Mouse (Mus musculus): ENCODE results near the gene Sntn. TPM values are rescaled to one million over a fixed set of nuclear protein-coding genes. Genes with fewer than 3 reads are reported as not detected.

Sntn gene
- not detected in 2 replicates for polyA plus RNA-seq (2016; fragmentation: Nextera tagmentation; extraction: Ambion mirVana)

DNA sequence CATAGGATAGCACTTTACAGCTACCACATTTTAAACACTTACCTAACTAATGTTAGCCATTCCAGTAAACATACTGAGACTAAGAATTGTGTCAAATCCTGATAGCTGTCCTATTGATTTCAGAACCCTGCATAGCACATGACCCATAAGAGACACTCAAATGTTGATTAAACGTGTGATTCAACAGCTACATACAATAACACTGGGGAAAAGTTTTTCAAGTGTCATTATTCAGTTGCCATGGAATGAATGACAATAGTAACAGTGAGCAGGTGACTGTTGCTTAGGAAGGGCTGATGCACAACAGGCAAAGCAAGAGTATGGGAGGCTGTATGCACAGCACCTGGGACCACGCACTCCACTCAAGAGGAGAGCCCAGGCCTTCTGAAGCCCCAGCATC lies at the start of gene Sntn:
Sntn (plus strand) TSS at position 301 of the 400 bp plus-strand sequence.
- WGBS = 89% methylated on average over 2 of the region's 2 CpGs

GRCm38 (mm10) chr14:13649865-13650264 lies 20.8 kb upstream of the Sntn start:
- H3K4me1 ChIP-seq = peaks cover 3% of the 10 kb centered on the region; the same call in 1 of the 2 replicates
- no peaks in the 10 kb centered on the region for H3K27me3 ChIP-seq
- WGBS = 88% methylated on average over 1 of the region's 1 CpGs
- no peak overlapping the region for H3K4me3 ChIP-seq
- H3K4me2 ChIP-seq (replicated peaks) = no peak overlapping the region
- no peak overlapping the region for H3K9ac ChIP-seq
- H3K9me3 ChIP-seq = no peaks in the 10 kb centered on the region
- no peaks in the 10 kb centered on the region for H3K36me3 ChIP-seq
- no peak overlapping the region for H3K27ac ChIP-seq
- ATAC-seq (ENCODE audit: insufficient number of reproducible peaks, insufficient read depth, low FRiP score, low TSS enrichment) = no peak

More for the DNA sequence above, at the start of gene Sntn:
- no peaks in the 10 kb centered on the region for H3K36me3 ChIP-seq
- H3K27me3 ChIP-seq = no peaks in the 10 kb centered on the region
- H3K9ac ChIP-seq = no peak within 1 kb of the TSS
- H3K27ac ChIP-seq = no peak within 1 kb of the TSS
- no peaks in the 10 kb centered on the region for H3K4me1 ChIP-seq
- H3K4me3 ChIP-seq = no peak within 1 kb of the TSS
- no peak within 1 kb of the TSS for H3K4me2 ChIP-seq (replicated peaks)
- no peak for ATAC-seq (ENCODE audit: insufficient number of reproducible peaks, insufficient read depth, low FRiP score, low TSS enrichment)
- H3K9me3 ChIP-seq = no peaks in the 10 kb centered on the region

GRCm38 (mm10) chr14:13651039-13651438 lies 19.6 kb upstream of the Sntn start:
- no peak overlapping the region for H3K4me2 ChIP-seq (replicated peaks)
- 28% methylated on average over 1 of the region's 1 CpGs for WGBS
- peaks cover 3% of the 10 kb centered on the region; the same call in 1 of the 2 replicates for H3K4me1 ChIP-seq
- no peak overlapping the region for H3K27ac ChIP-seq
- H3K27me3 ChIP-seq = no peaks in the 10 kb centered on the region
- H3K4me3 ChIP-seq = no peak overlapping the region
- H3K9me3 ChIP-seq = no peaks in the 10 kb centered on the region
- no peaks in the 10 kb centered on the region for H3K36me3 ChIP-seq
- H3K9ac ChIP-seq = no peak overlapping the region
- no peak for ATAC-seq (ENCODE audit: insufficient number of reproducible peaks, insufficient read depth, low FRiP score, low TSS enrichment)

- H3K4me1 ChIP-seq = peaks cover 3% of the 10 kb centered on the region; the same call in 1 of the 2 replicates
- ATAC-seq (ENCODE audit: insufficient number of reproducible peaks, insufficient read depth, low FRiP score, low TSS enrichment) = no peak
- H3K9ac ChIP-seq = no peak overlapping the region
- no peaks in the 10 kb centered on the region for H3K9me3 ChIP-seq
- no peak overlapping the region for H3K4me3 ChIP-seq
- no peak overlapping the region for H3K4me2 ChIP-seq (replicated peaks)
- H3K36me3 ChIP-seq = no peaks in the 10 kb centered on the region
- no peak overlapping the region for H3K27ac ChIP-seq
- H3K27me3 ChIP-seq = no peaks in the 10 kb centered on the region
- 40% methylated on average over 2 of the region's 2 CpGs for WGBS
Measured at GRCm38 (mm10) chr14:13651541-13652298, 19.0 kb upstream of the Sntn start.

DNA sequence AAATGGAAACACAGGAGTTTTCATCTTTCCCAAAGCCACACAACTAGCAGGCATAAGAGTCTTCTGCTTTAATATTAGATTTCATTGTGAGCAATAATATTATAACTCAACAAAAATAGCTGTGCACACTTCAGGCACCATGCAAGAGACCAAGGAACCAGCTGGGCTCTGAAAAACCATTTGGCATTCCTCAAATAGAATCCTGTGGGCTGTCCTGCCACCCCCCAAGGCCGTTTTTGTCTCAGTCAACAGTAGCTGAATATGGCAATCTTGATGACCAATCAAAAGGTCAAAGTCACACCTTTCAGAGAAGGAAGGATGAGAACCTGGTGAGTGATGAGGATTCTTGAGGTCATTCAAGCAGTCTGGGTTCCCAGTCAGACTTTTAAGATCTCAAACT lies 16.0 kb downstream of the Sntn start:
- no peak for ATAC-seq (ENCODE audit: insufficient number of reproducible peaks, insufficient read depth, low FRiP score, low TSS enrichment)
- Histone ChIP-seq H3K27ac (no peak overlapping the region), H3K9ac (no peak overlapping the region), H3K36me3 (no peaks in the 10 kb centered on the region), H3K27me3 (no peaks in the 10 kb centered on the region), H3K4me2 (replicated peaks) (no peak overlapping the region), H3K4me3 (no peak overlapping the region), H3K9me3 (no peaks in the 10 kb centered on the region), H3K4me1 (no peaks in the 10 kb centered on the region)
- WGBS = 58% methylated on average over 1 of the region's 1 CpGs

DNA sequence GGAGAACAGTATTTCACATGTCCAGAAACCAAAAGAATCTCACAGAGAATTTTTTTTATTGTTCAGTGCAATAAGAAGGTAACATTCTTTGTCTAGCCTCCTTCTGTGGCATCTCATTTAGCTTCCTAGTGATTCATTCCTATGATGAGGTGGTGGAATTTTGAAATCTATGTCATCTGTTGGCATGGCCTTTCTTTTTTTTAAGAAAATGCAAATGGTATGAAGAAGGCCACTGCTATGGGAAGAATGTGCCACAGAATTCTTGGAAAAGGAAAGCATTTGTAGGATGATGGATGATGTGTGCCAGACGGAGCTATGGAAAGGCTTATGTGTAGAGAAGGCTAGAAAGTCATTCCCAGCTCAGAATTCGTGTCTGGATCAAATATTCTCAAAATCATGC lies 19.8 kb downstream of the Sntn start:
- ATAC-seq (ENCODE audit: insufficient number of reproducible peaks, insufficient read depth, low FRiP score, low TSS enrichment) = no peak
- no peaks in the 10 kb centered on the region for H3K9me3 ChIP-seq
- H3K36me3 ChIP-seq = no peaks in the 10 kb centered on the region
- H3K27me3 ChIP-seq = no peaks in the 10 kb centered on the region
- no peak overlapping the region for H3K4me3 ChIP-seq
- WGBS = 71% methylated on average over 2 of the region's 2 CpGs
- H3K4me2 ChIP-seq (replicated peaks) = no peak overlapping the region
- no peak overlapping the region for H3K27ac ChIP-seq
- H3K4me1 ChIP-seq = no peaks in the 10 kb centered on the region
- no peak overlapping the region for H3K9ac ChIP-seq

GRCm38 (mm10) chr14:13732263-13732662 lies 61.6 kb downstream of the Sntn start:
- Histone ChIP-seq H3K27me3 (no peaks in the 10 kb centered on the region), H3K4me2 (replicated peaks) (no peak overlapping the region), H3K4me3 (no peak overlapping the region), H3K36me3 (no peaks in the 10 kb centered on the region), H3K9me3 (no peaks in the 10 kb centered on the region), H3K9ac (no peak overlapping the region), H3K27ac (no peak overlapping the region), H3K4me1 (no peaks in the 10 kb centered on the region)
- 30% methylated on average over 4 of the region's 4 CpGs for WGBS
- ATAC-seq (ENCODE audit: insufficient number of reproducible peaks, insufficient read depth, low FRiP score, low TSS enrichment) = no peak

Other genes starting within 250 kb of the Sntn start
- gene Gm281, start 243.6 kb downstream of the Sntn start, polyA plus RNA-seq (2016; fragmentation: Nextera tagmentation; extraction: Ambion mirVana) = not detected in 2 replicates

All from embryonic facial prominence, embryonic 12.5 days (tissue).